Mouse (Mus musculus) urinary bladder, postnatal 10 days (tissue): ENCODE data around the gene Olfr968.

Source experiments
- DNase-seq: peaks from one replicate; pipeline ENCODE4 v3.0.0; 2022; ENCODE audit warnings: low spot score

Olfr968 gene

GRCm38 (mm10) chr9:39783153-39783552 lies at the start of gene Olfr968:
Olfr968 (minus strand) TSS chr9:39783253.
- DNase-seq, result no peak

GRCm38 (mm10) chr9:39808560-39808959 lies 25.5 kb upstream of the Olfr968 start, which contains the start of gene Olfr970:
Olfr970 (plus strand) TSS chr9:39808860.
- no peak for DNase-seq

- DNase-seq, result no peak
These were observed 7.5 kb upstream of the Olfr968 start, which contains the start of gene Olfr969 for GRCm38 (mm10) chr9:39790558-39790957. Olfr969 (plus strand) TSS chr9:39790945.

- DNase-seq, result no peak
These were observed 36.6 kb downstream of the Olfr968 start for GRCm38 (mm10) chr9:39746428-39746827.

- no peak for DNase-seq
These were observed 37.1 kb downstream of the Olfr968 start, which contains the start of gene Olfr967 for GRCm38 (mm10) chr9:39745949-39746348. Olfr967 (plus strand) TSS chr9:39746249.

- no peak for DNase-seq
These were observed 42.3 kb downstream of the Olfr968 start for GRCm38 (mm10) chr9:39740741-39741140.

- DNase-seq, result no peak
These were observed 52.4 kb downstream of the Olfr968 start, which contains the start of gene Olfr150 for GRCm38 (mm10) chr9:39730678-39731077. Olfr150 (plus strand) TSS chr9:39730978.
